ENCODE assay signal across 15 mouse cellular contexts in the genomic region with DNA sequence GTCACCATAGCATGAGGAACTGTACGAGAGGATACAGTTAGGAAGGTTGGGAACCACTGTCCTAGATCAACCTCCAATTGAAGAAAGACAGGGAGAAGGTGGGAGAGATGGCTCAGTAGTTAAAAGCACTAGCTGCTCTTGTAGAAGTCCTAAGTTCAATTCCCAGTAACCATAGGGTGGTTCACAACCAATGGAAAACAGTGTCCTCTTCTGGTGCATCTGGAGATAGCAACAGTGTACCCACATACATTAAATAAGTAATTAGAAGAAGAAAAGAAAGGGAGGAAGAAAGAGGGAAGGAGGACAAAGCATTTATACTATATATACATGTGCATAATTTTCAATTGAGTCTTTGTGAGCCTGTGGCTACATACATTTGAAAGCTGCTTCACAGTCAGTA. TPM values are rescaled to one million over a fixed set of nuclear protein-coding genes. Genes with fewer than 3 reads are reported as not detected.
DNase-seq lines count a peak whose midpoint lies in the region; ATAC-seq and TF ChIP-seq lines count a peak whose summit lies in the region.
"Had no signal": no experiment of that assay in that cellular context is flagged by ENCODE, and none has a peak within 500 bp of the region (broad histone marks: within the 10 kb centered on the region; RNA-seq: fewer than 3 reads in every experiment).

No protein-coding gene starts in this region.

- 77% methylated on average over 1 of the region's 1 CpGs for WGBS in forebrain, postnatal 0 days
- WGBS in forebrain, embryonic 16.5 days, result 76% methylated on average over 1 of the region's 1 CpGs

- no peak overlapping the region for H3K4me3 ChIP-seq in forebrain, postnatal 0 days (ENCODE audit: low read depth, low read length)
- H3K4me3 ChIP-seq in forebrain, embryonic 16.5 days (replicated peaks; ENCODE audit: low read length), result no peak overlapping the region
- H3K4me3 ChIP-seq in left cerebral cortex, adult 2 months, result no peak overlapping the region
- H3K4me3 ChIP-seq: embryonic facial prominence, embryonic 12.5 days; liver, embryonic 15.5 days; myocyte had no signal

- no peak overlapping the region for H3K4me2 ChIP-seq in forebrain, postnatal 0 days (ENCODE audit: low read depth)
- no peak overlapping the region for H3K4me2 ChIP-seq in forebrain, embryonic 16.5 days (ENCODE audit: low read length)
- H3K4me2 ChIP-seq: embryonic facial prominence, embryonic 12.5 days; liver, embryonic 15.5 days had no signal

- H3K9ac ChIP-seq in forebrain, postnatal 0 days, result no peak overlapping the region
- no peak overlapping the region for H3K9ac ChIP-seq in forebrain, embryonic 16.5 days (replicated peaks; ENCODE audit: low read depth, low read length)
- H3K9ac ChIP-seq: embryonic facial prominence, embryonic 12.5 days; liver, embryonic 15.5 days had no signal

- H3K27ac ChIP-seq in forebrain, postnatal 0 days (ENCODE audit: low read depth, low read length), result no peak overlapping the region
- no peak overlapping the region for H3K27ac ChIP-seq in forebrain, embryonic 16.5 days (ENCODE audit: low read length)
- H3K27ac ChIP-seq in left cerebral cortex, adult 2 months, result no peak overlapping the region
- H3K27ac ChIP-seq: embryonic facial prominence, embryonic 12.5 days; liver, embryonic 15.5 days had no signal

- peak; percentile 53 for TF ChIP-seq CTCF in forebrain, postnatal 0 days (IDR thresholded peaks at IDR 0.05; ENCODE audit: low read depth)
- TF ChIP-seq CTCF in left cerebral cortex, adult 2 months (IDR thresholded peaks at IDR 0.05), result peak; percentile 54

- H3K27me3 ChIP-seq in forebrain, postnatal 0 days (ENCODE audit: insufficient read depth, low read length), result no peaks in the 10 kb centered on the region
- no peaks in the 10 kb centered on the region for H3K27me3 ChIP-seq in forebrain, embryonic 16.5 days (replicated peaks; ENCODE audit: control insufficient read depth, insufficient read depth, low read length)
- H3K27me3 ChIP-seq: embryonic facial prominence, embryonic 12.5 days had no signal

- H3K36me3 ChIP-seq in forebrain, postnatal 0 days (ENCODE audit: insufficient read depth), result peaks cover 49% of the 10 kb centered on the region
- H3K36me3 ChIP-seq in forebrain, embryonic 16.5 days (ENCODE audit: control insufficient read depth, insufficient read depth), result peaks cover 10% of the 10 kb centered on the region
- H3K36me3 ChIP-seq: embryonic facial prominence, embryonic 12.5 days; liver, embryonic 15.5 days had no signal

- intact Hi-C loops in left cerebral cortex, adult 2 months (cut with DNase I), result loop anchor here (5.0 kb wide), 2 partner anchors 88 to 262 kb away; no protein-coding TSS in a partner anchor

- H3K9me3 ChIP-seq in forebrain, postnatal 0 days (ENCODE audit: low read length), result no peaks in the 10 kb centered on the region
- no peaks in the 10 kb centered on the region for H3K9me3 ChIP-seq in forebrain, embryonic 16.5 days (ENCODE audit: control insufficient read depth, low read length)
- H3K9me3 ChIP-seq: embryonic facial prominence, embryonic 12.5 days; liver, embryonic 15.5 days had no signal

- no peaks in the 10 kb centered on the region for H3K4me1 ChIP-seq in forebrain, postnatal 0 days (ENCODE audit: insufficient read depth)
- H3K4me1 ChIP-seq in forebrain, embryonic 16.5 days (replicated peaks; ENCODE audit: control insufficient read depth, insufficient read depth, low read length), result no peaks in the 10 kb centered on the region

- no peak for ATAC-seq in forebrain, postnatal 0 days
- ATAC-seq in forebrain, embryonic 16.5 days, result no peak
- ATAC-seq in cerebellum, adult (ENCODE audit: insufficient number of reproducible peaks, low FRiP score, low TSS enrichment), result no peak

- DNase-seq in forebrain, postnatal 0 days, result no peak
- DNase-seq in left cerebral cortex, adult 2 months (ENCODE audit: extremely low spot score in 1 of 2, low spot score in 2 of 2), result no peak
- DNase-seq in left cerebral cortex, adult 8-10 months (ENCODE audit: low spot score in 2 of 2), result no peak
- peak; percentile 18 for DNase-seq in MEL-GATA-1-ER (ENCODE audit: extremely low read depth, low read depth)
- DNase-seq in lung, postnatal 14 days, result peak; percentile 20
- no peak for DNase-seq in thymus, postnatal 0 days (ENCODE audit: low spot score)
- DNase-seq: adrenal gland, postnatal 14 days; layer of hippocampus, adult 9-11 months; right cerebral cortex, postnatal 25 days had no signal

RNA-seq across cellular contexts. Expression of a gene that starts 20.1 kb away (rescaled TPM):
- total RNA-seq in forebrain, postnatal 0 days (2014; rRNA removed), result 28.5 and 47.7 TPM in 2 replicates
- polyA plus RNA-seq in forebrain, postnatal 0 days (2015; fragmentation: Nextera tagmentation; extraction: Ambion mirVana), result 14.4 and 18.0 TPM in 2 replicates
- 17.9 and 20.6 TPM in 2 replicates for polyA plus RNA-seq in forebrain, embryonic 16.5 days (2015; fragmentation: Nextera tagmentation; extraction: Ambion mirVana)
- total RNA-seq in left cerebral cortex, adult 2 months (2021), result 10 to 100 TPM; 39.4 to 42.1 TPM
- total RNA-seq in left cerebral cortex, adult 8-10 months (2022), result 10 to 100 TPM; 36.5 to 43.3 (median 42.3) TPM
- 7.4 and 8.8 TPM in 2 replicates for polyA plus RNA-seq in thymus, postnatal 0 days (2015; fragmentation: Nextera tagmentation; extraction: Ambion mirVana)

RNA-seq across cellular contexts. Expression of a gene that starts 41.6 kb away (rescaled TPM):
- not detected in 2 replicates for total RNA-seq in forebrain, postnatal 0 days (2014; rRNA removed)
- not detected in 2 replicates for polyA plus RNA-seq in forebrain, postnatal 0 days (2015; fragmentation: Nextera tagmentation; extraction: Ambion mirVana)
- polyA plus RNA-seq in forebrain, embryonic 16.5 days (2015; fragmentation: Nextera tagmentation; extraction: Ambion mirVana), result not detected in 2 replicates
- not detected for total RNA-seq in left cerebral cortex, adult 2 months (2021)
- under 1 TPM in 1 of 4 experiments, not detected in 3; 0.30 TPM for total RNA-seq in left cerebral cortex, adult 8-10 months (2022)
- polyA plus RNA-seq in thymus, postnatal 0 days (2015; fragmentation: Nextera tagmentation; extraction: Ambion mirVana), result 0.08 and 0.16 TPM in 2 replicates
- total RNA-seq: adrenal gland, postnatal 14 days had no signal
- polyA plus RNA-seq: embryonic facial prominence, embryonic 12.5 days; heart, embryonic 16.5 days; liver, embryonic 15.5 days; myocyte had no signal

RNA-seq across cellular contexts. Expression of a gene that starts 46.2 kb away (rescaled TPM):
- 153 and 177 TPM in 2 replicates for total RNA-seq in forebrain, postnatal 0 days (2014; rRNA removed)
- polyA plus RNA-seq in forebrain, postnatal 0 days (2015; fragmentation: Nextera tagmentation; extraction: Ambion mirVana), result 89.7 and 97.5 TPM in 2 replicates
- polyA plus RNA-seq in forebrain, embryonic 16.5 days (2015; fragmentation: Nextera tagmentation; extraction: Ambion mirVana), result 84.6 and 102 TPM in 2 replicates
- total RNA-seq in left cerebral cortex, adult 2 months (2021), result 100 to 1,000 TPM; 172 to 190 TPM
- 100 to 1,000 TPM; 160 to 171 (median 163) TPM for total RNA-seq in left cerebral cortex, adult 8-10 months (2022)
- polyA plus RNA-seq in thymus, postnatal 0 days (2015; fragmentation: Nextera tagmentation; extraction: Ambion mirVana), result not detected in 2 replicates
- polyA plus RNA-seq: liver, embryonic 15.5 days had no signal

RNA-seq across cellular contexts. Expression of a gene that starts 51.4 kb away (rescaled TPM):
- total RNA-seq in forebrain, postnatal 0 days (2014; rRNA removed), result 7.9 and 11.5 TPM in 2 replicates
- 8.2 and 10.4 TPM in 2 replicates for polyA plus RNA-seq in forebrain, postnatal 0 days (2015; fragmentation: Nextera tagmentation; extraction: Ambion mirVana)
- polyA plus RNA-seq in forebrain, embryonic 16.5 days (2015; fragmentation: Nextera tagmentation; extraction: Ambion mirVana), result 11.2 and 12.4 TPM in 2 replicates
- total RNA-seq in left cerebral cortex, adult 2 months (2021), result 10 to 100 TPM; 28.2 to 28.6 TPM
- total RNA-seq in left cerebral cortex, adult 8-10 months (2022), result 10 to 100 TPM; 25.6 to 29.5 (median 27.1) TPM
- polyA plus RNA-seq in thymus, postnatal 0 days (2015; fragmentation: Nextera tagmentation; extraction: Ambion mirVana), result 4.2 and 4.4 TPM in 2 replicates

Comparison
In these comparisons a context has a peak if more than half of its experiments do, and no peak if none do; other contexts are left out.
1. DNase-seq: peak in MEL-GATA-1-ER (single experiment) and lung, postnatal 14 days (single experiment); none in forebrain, postnatal 0 days (single experiment), left cerebral cortex, adult 2 months (0 of 2), left cerebral cortex, adult 8-10 months (0 of 2) and thymus, postnatal 0 days (single experiment).